26 mouse cellular contexts compared by ENCODE assay signal in the genomic region with DNA sequence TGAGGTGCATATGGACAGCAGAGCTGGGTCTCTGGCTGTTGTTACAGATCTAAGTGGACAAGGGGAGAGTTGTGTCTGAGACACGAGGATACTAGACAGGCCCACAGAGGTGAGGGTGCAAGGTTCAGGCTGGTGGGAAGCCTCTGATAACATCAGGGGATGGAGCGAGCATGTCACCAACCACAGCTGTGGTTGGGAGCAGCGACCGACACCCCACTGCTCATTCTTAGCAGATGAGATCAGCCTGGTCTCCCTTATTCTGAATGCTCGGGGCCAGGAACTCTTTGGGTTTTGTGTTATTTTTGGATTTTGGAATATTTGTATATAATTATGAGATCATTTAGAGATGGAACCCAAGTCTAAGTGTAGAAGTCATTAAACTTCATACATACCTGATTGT.
DNase-seq lines count a peak whose midpoint lies in the region; ATAC-seq and TF ChIP-seq lines count a peak whose summit lies in the region.
"Had no signal": no experiment of that assay in that cellular context is flagged by ENCODE, and none has a peak within 500 bp of the region (broad histone marks: within the 10 kb centered on the region; RNA-seq: fewer than 3 reads in every experiment).

No protein-coding gene starts in this region.

- no peaks in the 10 kb centered on the region for H3K27me3 ChIP-seq in Patski
- no peaks in the 10 kb centered on the region for H3K27me3 ChIP-seq in forebrain, embryonic 11.5 days (ENCODE audit: control insufficient read depth, insufficient read depth, low read length)
- H3K27me3 ChIP-seq: CH12.LX; embryonic facial prominence, embryonic 13.5 days; embryonic facial prominence, embryonic 15.5 days had no signal

- WGBS in forebrain, embryonic 11.5 days: 83% methylated on average over 5 of the region's 5 CpGs

- H3K27ac ChIP-seq in forebrain, embryonic 11.5 days (ENCODE audit: low read depth, low read length): no peak overlapping the region
- H3K27ac ChIP-seq: embryonic facial prominence, embryonic 15.5 days; forebrain, embryonic 10.5 days had no signal

- peaks cover 9% of the 10 kb centered on the region for H3K4me1 ChIP-seq in forebrain, embryonic 11.5 days (replicated peaks; ENCODE audit: control insufficient read depth, insufficient read depth, low read length)
- H3K4me1 ChIP-seq: embryonic facial prominence, embryonic 15.5 days had no signal

- TF ChIP-seq CTCF in Patski (IDR thresholded peaks at IDR 0.05): no peak

- peak; percentile 34 for ATAC-seq in Patski
- no peak for ATAC-seq in forebrain, embryonic 11.5 days (replicated peaks; ENCODE audit: low FRiP score)
- ATAC-seq in erythroid progenitor cell, adult 5-6 weeks (replicated peaks; ENCODE audit: low FRiP score, poor library complexity, severe bottlenecking): no peak
- ATAC-seq: CD4-positive, CD25-positive, alpha-beta regulatory T cell, adult 4 months; forebrain, embryonic 14.5 days; forebrain, embryonic 16.5 days had no signal

- no peak overlapping the region for H3K4me3 ChIP-seq in forebrain, embryonic 11.5 days (ENCODE audit: low read depth, low read length)
- H3K4me3 ChIP-seq: embryonic facial prominence, embryonic 13.5 days; embryonic facial prominence, embryonic 15.5 days; forebrain, embryonic 10.5 days had no signal

- POLR2A ChIA-PET in Patski (lab: Charles Lee): no interaction called here

- CTCF ChIA-PET in Patski (lab: Charles Lee): interaction anchor here (1.7 to 2.4 kb wide), 2 partner anchors 15 kb away, joined by 5 to 7 read pairs; no protein-coding TSS in a partner anchor

- in situ Hi-C loops in Patski (cut with MboI; ENCODE audit: low pct_unique_long_range_greater_than_20kb): no loop called here

- peaks cover 3% of the 10 kb centered on the region; the same call in 1 of the 2 replicates for H3K36me3 ChIP-seq in forebrain, embryonic 11.5 days (ENCODE audit: control insufficient read depth, insufficient read depth, low read length)

- H3K9me3 ChIP-seq in forebrain, embryonic 11.5 days (ENCODE audit: control insufficient read depth, low read length): no peaks in the 10 kb centered on the region
- H3K9me3 ChIP-seq: embryonic facial prominence, embryonic 13.5 days; embryonic facial prominence, embryonic 15.5 days; forebrain, embryonic 10.5 days; G1E had no signal

- H3K4me2 ChIP-seq in forebrain, embryonic 11.5 days (ENCODE audit: low read depth, low read length, severe bottlenecking): no peak overlapping the region
- H3K4me2 ChIP-seq: embryonic facial prominence, embryonic 13.5 days; embryonic facial prominence, embryonic 15.5 days had no signal

- H3K9ac ChIP-seq in forebrain, embryonic 11.5 days (ENCODE audit: low read length): no peak overlapping the region
- H3K9ac ChIP-seq: embryonic facial prominence, embryonic 13.5 days; embryonic facial prominence, embryonic 15.5 days had no signal

- peak; percentile 14 for DNase-seq in lung, postnatal 10 days
- DNase-seq in lung, adult 18-20 months: no peak
- DNase-seq in Muller cell, postnatal 12 days (ENCODE audit: inconsistent ontology term): peak; percentile 42
- DNase-seq in Patski (ENCODE audit: low read depth, low spot score): no peak
- DNase-seq in forebrain, embryonic 11.5 days (ENCODE audit: low spot score): no peak
- no peak for DNase-seq in retina, embryonic 14.5 days (ENCODE audit: low spot score)
- DNase-seq: adrenal gland, adult 2 months; adrenal gland, postnatal 10 days; adrenal gland, postnatal 25 days; B cell, adult 2 months; cerebellum, adult 11 months; cerebellum, adult 18-20 months; cerebellum, adult 8-10 months; cerebellum, adult 9-11 months; cerebellum, postnatal 14 days; cerebellum, postnatal 36 days; embryo, embryonic 11 days had no signal

Comparison
In these comparisons a context has a peak if more than half of its experiments do, and no peak if none do; other contexts are left out.
1. DNase-seq: peak in lung, postnatal 10 days (single experiment) and Muller cell, postnatal 12 days (single experiment); none in lung, adult 18-20 months (0 of 2), Patski (single experiment), forebrain, embryonic 11.5 days (single experiment) and retina, embryonic 14.5 days (single experiment).